Mouse (Mus musculus): ENCODE results near the gene Tmx4. TPM values are rescaled to one million over a fixed set of nuclear protein-coding genes. Genes with fewer than 3 reads are reported as not detected.

The Tmx4 gene
- total and polyA plus RNA-seq, 3 experiments, result 8.3 to 9.5 TPM; not detected in 1

DNA sequence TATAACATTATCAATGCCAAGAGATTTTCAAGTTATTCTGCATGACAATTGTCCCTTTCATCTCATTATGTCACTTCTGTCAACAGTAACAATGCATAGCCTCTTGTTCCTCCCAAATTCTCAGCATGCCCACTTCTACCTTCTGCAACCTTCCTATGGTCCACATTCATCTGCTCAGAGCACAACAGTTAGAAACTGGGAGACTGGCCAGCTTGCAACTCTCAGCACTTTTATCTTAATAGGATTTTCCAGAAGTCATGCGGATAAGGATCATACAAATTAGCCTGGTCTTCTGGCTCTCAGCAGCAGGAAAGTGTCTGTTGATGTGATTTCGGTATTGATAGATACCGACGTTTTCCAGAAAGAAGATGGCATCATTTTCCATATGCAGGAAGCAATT, 58.7 kb downstream of the Tmx4 start:
- no peak for DNase-seq (ENCODE audit: low read depth, low spot score)
- Histone ChIP-seq H3K27ac (ENCODE audit: control insufficient read depth, low read depth, low read length) (no peak overlapping the region), H3K4me1 (ENCODE audit: control insufficient read depth in 1 of 2, insufficient read depth in 2 of 2, low read length in 2 of 2) (no peaks in the 10 kb centered on the region), H3K27me3 (ENCODE audit: control insufficient read depth in 1 of 2, insufficient read depth in 2 of 2, low read length in 2 of 2) (no peaks in the 10 kb centered on the region), H3K79me2 (ENCODE audit: control insufficient read depth, insufficient read depth, low read length, poor library complexity) (no peaks in the 10 kb centered on the region), H3K4me3 (ENCODE audit: control insufficient read depth in 1 of 2, insufficient read depth in 1 of 2, low read depth in 2 of 2, low read length in 2 of 2) (no peak overlapping the region), H3K36me3 (ENCODE audit: control insufficient read depth in 1 of 2, insufficient read depth in 2 of 2, low read length in 2 of 2) (no peaks in the 10 kb centered on the region), H3K9ac (ENCODE audit: control insufficient read depth, low read depth, low read length, poor library complexity, severe bottlenecking) (no peak overlapping the region), H3K9me3 (replicated peaks; ENCODE audit: insufficient read depth, low read length) (no peaks in the 10 kb centered on the region)
- TF ChIP-seq SIN3A (IDR thresholded peaks at IDR 0.05; ENCODE audit: low read length) (no peak), MYB (IDR thresholded peaks at IDR 0.05; ENCODE audit: low read depth, low read length) (no peak), USF2 (IDR thresholded peaks at IDR 0.05; ENCODE audit: borderline replicate concordance in 1 of 2, insufficient read depth in 1 of 2, low read depth in 1 of 2, low read length in 2 of 2) (no peak), USF1 (IDR thresholded peaks at IDR 0.05; ENCODE audit: low read depth, low read length) (no peak), CTCF (IDR thresholded peaks at IDR 0.05 in 2 of 3, conservative IDR thresholded peaks at IDR 0.05 in 1 of 3; ENCODE audit: control insufficient read depth in 1 of 3, insufficient read depth in 1 of 3, low read depth in 2 of 3, low read length in 3 of 3, poor library complexity in 1 of 3, severe bottlenecking in 1 of 3) (no peak), E2F4 (IDR thresholded peaks at IDR 0.05; ENCODE audit: borderline replicate concordance, low read depth, low read length) (no peak), ZKSCAN1 (IDR thresholded peaks at IDR 0.05; ENCODE audit: low read depth, low read length) (no peak), MAZ (IDR thresholded peaks at IDR 0.05; ENCODE audit: low read depth, low read length) (no peak)

DNA sequence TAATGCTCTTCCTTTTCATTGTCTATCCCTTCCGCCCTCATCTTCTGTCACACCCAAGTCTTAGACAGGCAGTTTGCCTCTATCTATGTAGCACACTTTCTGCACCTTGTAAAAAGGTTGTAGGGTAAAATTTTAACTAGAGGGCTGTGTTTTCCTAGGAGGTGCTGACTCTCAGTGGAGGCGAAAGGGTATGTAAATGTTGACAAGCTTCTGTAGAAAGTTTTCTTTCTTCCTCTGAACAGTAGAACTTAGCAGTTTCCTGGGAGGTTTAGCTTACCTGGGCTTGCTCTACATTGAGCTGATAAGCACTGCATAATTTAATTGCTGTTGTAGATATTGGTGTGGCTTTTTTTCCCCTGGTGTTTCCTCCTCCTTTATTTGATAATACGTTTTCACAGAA, 84.5 kb downstream of the Tmx4 start:
- no peak for TF ChIP-seq CHD2 (IDR thresholded peaks at IDR 0.05; ENCODE audit: low read length)
- no peak for TF ChIP-seq MXI1 (IDR thresholded peaks at IDR 0.05; ENCODE audit: low read depth, low read length)
- TF ChIP-seq TBP (IDR thresholded peaks at IDR 0.05; ENCODE audit: low read depth, low read length), result no peak
- TF ChIP-seq E2F4 (IDR thresholded peaks at IDR 0.05; ENCODE audit: borderline replicate concordance, low read depth, low read length), result no peak
- no peak for TF ChIP-seq MYB (IDR thresholded peaks at IDR 0.05; ENCODE audit: low read depth, low read length)
- TF ChIP-seq ZC3H11A (IDR thresholded peaks at IDR 0.05; ENCODE audit: low read depth, low read length), result no peak
- no peak for TF ChIP-seq TAL1 (IDR thresholded peaks at IDR 0.05; ENCODE audit: low read length)
- TF ChIP-seq ZKSCAN1 (IDR thresholded peaks at IDR 0.05; ENCODE audit: low read depth, low read length), result no peak
- TF ChIP-seq POLR2AphosphoS5 (IDR thresholded peaks at IDR 0.05; ENCODE audit: borderline replicate concordance, low read depth, low read length), result no peak
- H3K27ac ChIP-seq (ENCODE audit: control insufficient read depth, low read depth, low read length), result no peak overlapping the region

DNA sequence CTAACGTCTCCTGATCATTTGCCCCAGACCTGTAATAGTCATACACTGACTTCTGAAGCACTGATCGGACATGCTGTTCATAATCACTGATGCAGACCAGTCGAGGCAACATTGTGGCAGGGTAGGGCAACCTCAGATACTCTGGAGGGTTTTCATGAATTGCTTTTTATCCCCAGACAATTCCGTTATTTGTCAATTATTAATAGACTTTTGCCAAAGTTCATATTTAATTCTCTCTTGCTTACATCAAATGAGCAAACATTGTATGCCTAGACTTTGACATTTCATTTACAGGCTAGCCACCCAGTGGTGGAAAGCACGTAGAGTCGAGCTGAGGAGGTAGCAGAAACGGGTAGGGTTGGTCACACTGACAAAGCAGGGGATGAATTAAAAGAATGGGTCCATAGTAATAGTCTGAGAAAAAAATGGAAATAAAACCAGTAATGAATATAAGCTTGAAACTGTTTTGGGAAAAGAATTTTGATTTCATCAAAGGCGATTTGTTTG, 89.7 kb downstream of the Tmx4 start, which contains the start of gene Hao1:
Gene Hao1, minus strand, starts transcription at position 148 of the 507 bp plus-strand sequence.
- Histone ChIP-seq H3K27me3 (ENCODE audit: control insufficient read depth in 1 of 2, insufficient read depth in 2 of 2, low read length in 2 of 2) (no peaks in the 10 kb centered on the region), H3K9ac (ENCODE audit: control insufficient read depth, low read depth, low read length, poor library complexity, severe bottlenecking) (no peak within 1 kb of the TSS), H3K79me2 (ENCODE audit: control insufficient read depth, insufficient read depth, low read length, poor library complexity) (no peaks in the 10 kb centered on the region), H3K9me3 (replicated peaks; ENCODE audit: insufficient read depth, low read length) (no peaks in the 10 kb centered on the region), H3K36me3 (ENCODE audit: control insufficient read depth in 1 of 2, insufficient read depth in 2 of 2, low read length in 2 of 2) (no peaks in the 10 kb centered on the region), H3K27ac (ENCODE audit: control insufficient read depth, low read depth, low read length) (no peak within 1 kb of the TSS), H3K4me1 (ENCODE audit: control insufficient read depth in 1 of 2, insufficient read depth in 2 of 2, low read length in 2 of 2) (no peaks in the 10 kb centered on the region), H3K4me3 (ENCODE audit: control insufficient read depth in 1 of 2, insufficient read depth in 1 of 2, low read depth in 2 of 2, low read length in 2 of 2) (no peak within 1 kb of the TSS)
- no peak for DNase-seq (ENCODE audit: low read depth, low spot score)
- TF ChIP-seq NELFE (IDR thresholded peaks at IDR 0.05; ENCODE audit: low read depth, low read length) (no peak), GABPA (IDR thresholded peaks at IDR 0.05; ENCODE audit: low read depth, low read length) (no peak), USF2 (IDR thresholded peaks at IDR 0.05; ENCODE audit: borderline replicate concordance in 1 of 2, insufficient read depth in 1 of 2, low read depth in 1 of 2, low read length in 2 of 2) (no peak), TCF12 (IDR thresholded peaks at IDR 0.05; ENCODE audit: low read depth, low read length) (no peak), MAZ (IDR thresholded peaks at IDR 0.05; ENCODE audit: low read depth, low read length) (no peak), MYC (IDR thresholded peaks at IDR 0.05; ENCODE audit: low read depth, low read length) (no peak), POLR2AphosphoS5 (IDR thresholded peaks at IDR 0.05; ENCODE audit: borderline replicate concordance, low read depth, low read length) (no peak), JUND (IDR thresholded peaks at IDR 0.05; ENCODE audit: low read depth, low read length) (no peak)

More for the DNA sequence above, 84.5 kb downstream of the Tmx4 start:
- H3K27me3 ChIP-seq (ENCODE audit: control insufficient read depth in 1 of 2, insufficient read depth in 2 of 2, low read length in 2 of 2), result no peaks in the 10 kb centered on the region
- no peaks in the 10 kb centered on the region for H3K9me3 ChIP-seq (replicated peaks; ENCODE audit: insufficient read depth, low read length)
- H3K9ac ChIP-seq (ENCODE audit: control insufficient read depth, low read depth, low read length, poor library complexity, severe bottlenecking), result no peak overlapping the region
- H3K4me3 ChIP-seq (ENCODE audit: control insufficient read depth in 1 of 2, insufficient read depth in 1 of 2, low read depth in 2 of 2, low read length in 2 of 2), result no peak overlapping the region
- no peaks in the 10 kb centered on the region for H3K79me2 ChIP-seq (ENCODE audit: control insufficient read depth, insufficient read depth, low read length, poor library complexity)
- no peaks in the 10 kb centered on the region for H3K36me3 ChIP-seq (ENCODE audit: control insufficient read depth in 1 of 2, insufficient read depth in 2 of 2, low read length in 2 of 2)
- no peaks in the 10 kb centered on the region for H3K4me1 ChIP-seq (ENCODE audit: control insufficient read depth in 1 of 2, insufficient read depth in 2 of 2, low read length in 2 of 2)
- no peak for DNase-seq (ENCODE audit: low read depth, low spot score)

Data from MEL (cell line).